Mouse (Mus musculus) liver, embryonic 14.5 days (tissue): ENCODE measurements around the gene Mfsd2a.

Source experiments
- CTCF ChIP-seq: IDR thresholded peaks from 2 replicates; pipeline ENCODE4 v1.5.1; 2016; ENCODE audit warnings: antibody characterized with exemption, low read depth, control low read depth
- EP300 ChIP-seq: IDR thresholded peaks from 2 replicates; pipeline ENCODE4 v1.6.1; 2016; ENCODE audit warnings: antibody characterized with exemption, low read depth

DNA sequence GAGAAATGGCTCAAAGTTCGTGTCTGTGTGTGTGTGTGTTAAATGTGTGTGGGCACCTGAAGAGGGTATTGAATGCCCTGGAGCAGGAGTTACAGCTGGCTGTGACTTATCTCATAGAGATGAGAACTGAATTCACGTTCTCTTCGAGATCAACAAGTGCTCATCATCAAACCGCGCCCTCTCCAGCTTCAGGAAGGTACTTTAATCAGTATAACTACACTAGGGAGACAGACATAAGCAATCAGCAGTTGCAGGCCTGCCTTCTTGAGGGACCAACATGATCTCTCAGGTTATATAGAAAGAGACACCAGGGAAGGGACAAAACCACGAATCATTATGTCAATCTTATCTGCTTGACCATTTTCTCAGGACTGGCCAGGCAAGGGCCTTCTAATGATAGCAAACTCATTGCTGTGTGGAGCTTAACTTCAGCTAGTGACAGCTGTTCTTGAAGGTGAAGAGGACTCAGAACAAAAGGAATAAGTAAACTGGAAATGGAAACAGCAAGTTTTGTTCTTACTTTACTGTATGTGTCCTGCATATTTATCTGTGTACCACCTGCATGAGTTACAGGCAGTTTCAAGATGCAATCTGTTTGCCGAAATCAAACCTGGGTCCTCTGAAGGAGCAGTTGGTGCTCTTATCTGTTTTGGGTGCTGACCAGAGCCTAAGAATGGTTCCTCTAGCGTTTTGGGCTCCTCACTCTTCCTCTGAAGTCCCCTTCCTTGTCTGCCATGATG is 28.6 kb downstream of the Mfsd2a start:
- TF ChIP-seq CTCF, result no peak
- TF ChIP-seq EP300, result no peak
